Mouse (Mus musculus) layer of hippocampus, postnatal 10 days (tissue): ENCODE results near the gene 1600012H06Rik. TPM values are rescaled to one million over a fixed set of nuclear protein-coding genes. Genes with fewer than 3 reads are reported as not detected.
"Not testable (repeated sequence)": the region's sequence is repeated elsewhere in the genome, so short reads cannot be mapped to it uniquely, and the experiment has no call there.

Experiments
- DNase-seq, 2 experiments: peaks; one replicate each; pipeline ENCODE4 v3.0.0; 2021; ENCODE audit warnings: low spot score in 2 of 2
- total RNA-seq, 2 experiments: library from RNA; stranded (reverse); gene quantifications; 2 replicates each; pipeline ENCODE4 v1.2.3; 2021

The 1600012H06Rik gene
- total RNA-seq, 2 experiments from 2014 or later = 19.7 to 21.6 TPM

GRCm38 (mm10) chr17:14942181-14942580 lies 803 bp upstream of the 1600012H06Rik start:
- peak in 1 of 2 experiments; percentile 16 for DNase-seq

GRCm38 (mm10) chr17:14943729-14944059 lies 710 bp downstream of the 1600012H06Rik start:
- DNase-seq = no peak

- DNase-seq = no peak
Measured at GRCm38 (mm10) chr17:14944551-14944950, 1.6 kb downstream of the 1600012H06Rik start.

- no peak for DNase-seq
Measured at GRCm38 (mm10) chr17:14949161-14949827, 6.3 kb downstream of the 1600012H06Rik start.

- DNase-seq = no peak
Measured at GRCm38 (mm10) chr17:14953452-14953851, 10.5 kb downstream of the 1600012H06Rik start.

- no peak for DNase-seq
Measured at GRCm38 (mm10) chr17:14958686-14959327, 15.8 kb downstream of the 1600012H06Rik start.

- no peak for DNase-seq
Measured at GRCm38 (mm10) chr17:14959979-14960378, 17.0 kb downstream of the 1600012H06Rik start.

- DNase-seq = peak; percentile 15 to 28
Measured at GRCm38 (mm10) chr17:14960520-14960919, 17.5 kb downstream of the 1600012H06Rik start.

GRCm38 (mm10) chr17:14960951-14961556 lies 18.1 kb downstream of the 1600012H06Rik start, which contains the start of gene Phf10:
Gene Phf10 (minus strand): TSS chr17:14961273.
- DNase-seq = peak; percentile 41 to 49

GRCm38 (mm10) chr17:14961557-14962154 lies 18.7 kb downstream of the 1600012H06Rik start:
- DNase-seq = not testable (repeated sequence)

- DNase-seq = not testable (repeated sequence)
Measured at GRCm38 (mm10) chr17:14968373-14968913, 25.5 kb downstream of the 1600012H06Rik start.

GRCm38 (mm10) chr17:14977718-14978361 lies 34.9 kb downstream of the 1600012H06Rik start:
- DNase-seq = not testable (repeated sequence)

- DNase-seq = not testable (repeated sequence)
Measured at GRCm38 (mm10) chr17:14978362-14979038, 35.5 kb downstream of the 1600012H06Rik start, which contains the start of the genes 9030025P20Rik and Gm3417. Gene 9030025P20Rik (plus strand): TSS chr17:14978468. Gene Gm3417 (minus strand): TSS chr17:14978790.

- DNase-seq = peak; percentile 9 to 13
Measured at GRCm38 (mm10) chr17:14990116-14990702, 47.2 kb downstream of the 1600012H06Rik start.

GRCm38 (mm10) chr17:14992522-14993138 lies 49.6 kb downstream of the 1600012H06Rik start:
- DNase-seq = not testable (repeated sequence)

- not testable (repeated sequence) for DNase-seq
Measured at GRCm38 (mm10) chr17:14993139-14993832, 50.3 kb downstream of the 1600012H06Rik start.

- not testable (repeated sequence) for DNase-seq
Measured at GRCm38 (mm10) chr17:14994140-14994539, 51.2 kb downstream of the 1600012H06Rik start.

GRCm38 (mm10) chr17:15000047-15000446 lies 57.1 kb downstream of the 1600012H06Rik start:
- not testable (repeated sequence) for DNase-seq

- DNase-seq = not testable (repeated sequence)
Measured at GRCm38 (mm10) chr17:15009088-15009487, 66.1 kb downstream of the 1600012H06Rik start.
